ENCODE assay signal across 9 mouse cellular contexts in the genomic region with DNA sequence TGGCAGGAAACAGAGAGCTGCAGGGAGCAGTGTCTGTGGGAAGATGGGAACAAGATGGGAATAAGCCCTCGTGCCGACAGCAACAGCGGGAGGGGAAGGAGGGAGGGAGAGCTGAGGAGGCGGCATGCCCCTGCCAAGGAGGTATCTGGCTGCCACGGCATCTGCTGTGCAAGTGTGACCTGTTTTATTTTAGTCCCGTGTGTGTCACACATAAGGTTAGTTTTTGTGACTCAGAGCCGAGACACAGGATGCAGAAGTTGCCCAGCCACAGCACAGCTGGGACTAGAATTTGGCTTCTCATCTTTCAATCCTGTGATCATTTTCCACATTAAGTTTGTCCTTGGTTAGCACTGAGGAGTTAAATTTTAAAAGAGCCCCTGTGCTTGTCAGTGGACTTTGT.
DNase-seq lines count a peak whose midpoint lies in the region; ATAC-seq lines count a peak whose summit lies in the region.
"Had no signal": no experiment of that assay in that cellular context is flagged by ENCODE, and none has a peak within 500 bp of the region (broad histone marks: within the 10 kb centered on the region; RNA-seq: fewer than 3 reads in every experiment).

No protein-coding gene starts in this region.

- 0 out of 2 replicates have a peak overlapping the region, but pooled peaks have one; percentile 14 for H3K27ac ChIP-seq in forebrain, embryonic 16.5 days (ENCODE audit: low read length)
- no peak overlapping the region for H3K27ac ChIP-seq in forebrain, embryonic 12.5 days

- H3K36me3 ChIP-seq in forebrain, embryonic 16.5 days (ENCODE audit: control insufficient read depth, insufficient read depth): no peaks in the 10 kb centered on the region
- peaks cover 15% of the 10 kb centered on the region for H3K36me3 ChIP-seq in forebrain, embryonic 12.5 days (replicated peaks)

- peaks cover 10% of the 10 kb centered on the region for H3K4me1 ChIP-seq in forebrain, embryonic 16.5 days (replicated peaks; ENCODE audit: control insufficient read depth, insufficient read depth, low read length)
- H3K4me1 ChIP-seq in forebrain, embryonic 12.5 days: peaks cover 17% of the 10 kb centered on the region

- no peak overlapping the region for H3K4me2 ChIP-seq in forebrain, embryonic 16.5 days (ENCODE audit: low read length)
- no peak overlapping the region for H3K4me2 ChIP-seq in forebrain, embryonic 12.5 days

- no peak overlapping the region for H3K9ac ChIP-seq in forebrain, embryonic 16.5 days (replicated peaks; ENCODE audit: low read depth, low read length)
- H3K9ac ChIP-seq in forebrain, embryonic 12.5 days: no peak overlapping the region
- H3K9ac ChIP-seq: liver, postnatal 0 days had no signal

- no peak for ATAC-seq in forebrain, embryonic 16.5 days
- ATAC-seq in forebrain, embryonic 12.5 days (ENCODE audit: low FRiP score): no peak
- ATAC-seq: liver, postnatal 0 days had no signal

- WGBS in forebrain, embryonic 16.5 days: 53% methylated on average over 7 of the region's 7 CpGs
- 80% methylated on average over 7 of the region's 7 CpGs for WGBS in forebrain, embryonic 12.5 days

- DNase-seq in MN1 (ENCODE audit: low spot score): peak; percentile 65
- DNase-seq in gastrocnemius, postnatal 14 days: peak; percentile 62
- peak; percentile 70 to 78 for DNase-seq in left cerebral cortex, postnatal 36 days (ENCODE audit: low spot score in 2 of 2)
- no peak for DNase-seq in adrenal gland, postnatal 4 days (ENCODE audit: low spot score in 2 of 2)
- no peak for DNase-seq in urinary bladder, postnatal 4 days (ENCODE audit: low spot score in 2 of 2)
- DNase-seq in lung, postnatal 14 days: no peak
- DNase-seq: liver, postnatal 0 days had no signal

- intact Hi-C loops in gastrocnemius, postnatal 14 days (cut with DNase I; ENCODE audit: low total_unique reads): no loop called here
- intact Hi-C loops in left cerebral cortex, postnatal 36 days (cut with DNase I): loop anchor here (5.0 kb wide), 2 partner anchors 66 to 249 kb away; partner anchors contain the start of gene Nptx1

- H3K27me3 ChIP-seq in forebrain, embryonic 16.5 days (replicated peaks; ENCODE audit: control insufficient read depth, insufficient read depth, low read length): no peaks in the 10 kb centered on the region
- no peaks in the 10 kb centered on the region for H3K27me3 ChIP-seq in forebrain, embryonic 12.5 days

- H3K9me3 ChIP-seq in forebrain, embryonic 16.5 days (ENCODE audit: control insufficient read depth, low read length): no peaks in the 10 kb centered on the region
- H3K9me3 ChIP-seq in forebrain, embryonic 12.5 days: no peaks in the 10 kb centered on the region

- H3K4me3 ChIP-seq in forebrain, embryonic 16.5 days (replicated peaks; ENCODE audit: low read length): no peak overlapping the region
- H3K4me3 ChIP-seq in forebrain, embryonic 12.5 days (replicated peaks): no peak overlapping the region

Comparison
In these comparisons a context has a peak if more than half of its experiments do, and no peak if none do; other contexts are left out.
1. DNase-seq: peak in MN1 (single experiment), gastrocnemius, postnatal 14 days (single experiment) and left cerebral cortex, postnatal 36 days (2 of 2); none in adrenal gland, postnatal 4 days (0 of 2), urinary bladder, postnatal 4 days (0 of 2) and lung, postnatal 14 days (single experiment).